Mouse (Mus musculus): Measurements from ENCODE around the gene Slu7. TPM values are rescaled to one million over a fixed set of nuclear protein-coding genes. Genes with fewer than 3 reads are reported as not detected.
A peak's percentile ranks its signal among the peaks of the same experiment; 100 is the strongest.

Gene Slu7
- polyA plus RNA-seq, 1 experiment from 2014 or later, result 59.2 TPM

GRCm38 (mm10) chr11:43396672-43397071 lies 36.9 kb upstream of the Slu7 start:
- no peaks in the 10 kb centered on the region for H3K4me1 ChIP-seq (replicated peaks)
- no peak overlapping the region for H3K4me3 ChIP-seq
- no peaks in the 10 kb centered on the region for H3K36me3 ChIP-seq
- H3K27me3 ChIP-seq, result no peaks in the 10 kb centered on the region
- H3K4me2 ChIP-seq, result no peak overlapping the region
- H3K9ac ChIP-seq, result no peak overlapping the region
- H3K27ac ChIP-seq (replicated peaks), result no peak overlapping the region
- no peaks in the 10 kb centered on the region for H3K9me3 ChIP-seq
- 60% methylated on average over 7 of the region's 7 CpGs for WGBS
- no peak for ATAC-seq (ENCODE audit: low FRiP score, low read depth)

- H3K36me3 ChIP-seq, result no peaks in the 10 kb centered on the region
These were observed 34.2 kb upstream of the Slu7 start for GRCm38 (mm10) chr11:43399297-43399696.

GRCm38 (mm10) chr11:43400131-43400530 lies 33.4 kb upstream of the Slu7 start:
- no peak overlapping the region for H3K4me2 ChIP-seq
- WGBS, result 96% methylated on average over 1 of the region's 1 CpGs
- H3K27me3 ChIP-seq, result no peaks in the 10 kb centered on the region
- ATAC-seq (ENCODE audit: low FRiP score, low read depth), result no peak
- H3K36me3 ChIP-seq, result no peaks in the 10 kb centered on the region
- H3K4me3 ChIP-seq, result no peak overlapping the region
- H3K9ac ChIP-seq, result no peak overlapping the region
- H3K4me1 ChIP-seq (replicated peaks), result no peaks in the 10 kb centered on the region
- no peak overlapping the region for H3K27ac ChIP-seq (replicated peaks)
- H3K9me3 ChIP-seq, result 0 out of 2 replicates have a peak, but pooled peaks cover 7% of the 10 kb centered on the region

More at GRCm38 (mm10) chr11:43399297-43399696, 34.2 kb upstream of the Slu7 start:
- no peak overlapping the region for H3K4me3 ChIP-seq
- no peak overlapping the region for H3K27ac ChIP-seq (replicated peaks)
- no peak overlapping the region for H3K9ac ChIP-seq
- no peak for ATAC-seq (ENCODE audit: low FRiP score, low read depth)
- no peaks in the 10 kb centered on the region for H3K4me1 ChIP-seq (replicated peaks)
- 0 out of 2 replicates have a peak, but pooled peaks cover under 1% of the 10 kb centered on the region for H3K9me3 ChIP-seq
- H3K27me3 ChIP-seq, result no peaks in the 10 kb centered on the region
- WGBS, result 47% methylated on average over 4 of the region's 4 CpGs
- H3K4me2 ChIP-seq, result no peak overlapping the region

- H3K27ac ChIP-seq (replicated peaks), result no peak overlapping the region
These were observed 29.3 kb upstream of the Slu7 start for GRCm38 (mm10) chr11:43404150-43404807.

GRCm38 (mm10) chr11:43408888-43409287 lies 24.7 kb upstream of the Slu7 start:
- no peaks in the 10 kb centered on the region for H3K36me3 ChIP-seq
- H3K4me3 ChIP-seq, result no peak overlapping the region
- WGBS, result 89% methylated on average over 2 of the region's 2 CpGs
- H3K4me2 ChIP-seq, result no peak overlapping the region
- no peaks in the 10 kb centered on the region for H3K4me1 ChIP-seq (replicated peaks)
- no peak for ATAC-seq (ENCODE audit: low FRiP score, low read depth)
- H3K9me3 ChIP-seq, result 0 out of 2 replicates have a peak, but pooled peaks cover 7% of the 10 kb centered on the region
- no peak overlapping the region for H3K9ac ChIP-seq
- no peaks in the 10 kb centered on the region for H3K27me3 ChIP-seq
- no peak overlapping the region for H3K27ac ChIP-seq (replicated peaks)

More at GRCm38 (mm10) chr11:43404150-43404807, 29.3 kb upstream of the Slu7 start:
- Histone ChIP-seq H3K36me3 (no peaks in the 10 kb centered on the region), H3K4me3 (no peak overlapping the region), H3K9ac (no peak overlapping the region), H3K4me1 (replicated peaks) (no peaks in the 10 kb centered on the region), H3K9me3 (0 out of 2 replicates have a peak, but pooled peaks cover 7% of the 10 kb centered on the region), H3K27me3 (no peaks in the 10 kb centered on the region), H3K4me2 (no peak overlapping the region)
- WGBS, result 91% methylated on average over 15 of the region's 15 CpGs
- ATAC-seq (ENCODE audit: low FRiP score, low read depth), result no peak

- no peak overlapping the region for H3K9ac ChIP-seq
- ATAC-seq (ENCODE audit: low FRiP score, low read depth), result no peak
- H3K4me2 ChIP-seq, result no peak overlapping the region
- no peaks in the 10 kb centered on the region for H3K27me3 ChIP-seq
- no peak overlapping the region for H3K4me3 ChIP-seq
- no peaks in the 10 kb centered on the region for H3K36me3 ChIP-seq
- no peaks in the 10 kb centered on the region for H3K9me3 ChIP-seq
- 83% methylated on average over 7 of the region's 7 CpGs for WGBS
- no peaks in the 10 kb centered on the region for H3K4me1 ChIP-seq (replicated peaks)
- no peak overlapping the region for H3K27ac ChIP-seq (replicated peaks)
These were observed 23.3 kb upstream of the Slu7 start for GRCm38 (mm10) chr11:43410291-43410690.

- ATAC-seq (ENCODE audit: low FRiP score, low read depth), result no peak
These were observed 22.1 kb upstream of the Slu7 start for GRCm38 (mm10) chr11:43411413-43411812.

GRCm38 (mm10) chr11:43412771-43413451 lies 20.6 kb upstream of the Slu7 start:
- Histone ChIP-seq H3K9ac (no peak overlapping the region), H3K4me3 (no peak overlapping the region), H3K36me3 (no peaks in the 10 kb centered on the region), H3K4me2 (peak overlapping the region; percentile 6; the same call in 1 of the 2 replicates), H3K4me1 (replicated peaks) (peaks cover 4% of the 10 kb centered on the region), H3K9me3 (no peaks in the 10 kb centered on the region), H3K27ac (replicated peaks) (no peak overlapping the region), H3K27me3 (no peaks in the 10 kb centered on the region)
- ATAC-seq (ENCODE audit: low FRiP score, low read depth), result peak; percentile 68; the same call in 1 of the 2 replicates
- WGBS, result 28% methylated on average over 14 of the region's 14 CpGs

More at GRCm38 (mm10) chr11:43411413-43411812, 22.1 kb upstream of the Slu7 start:
- Histone ChIP-seq H3K4me3 (no peak overlapping the region), H3K9me3 (no peaks in the 10 kb centered on the region), H3K9ac (no peak overlapping the region), H3K4me2 (no peak overlapping the region), H3K27me3 (no peaks in the 10 kb centered on the region), H3K4me1 (replicated peaks) (no peaks in the 10 kb centered on the region), H3K27ac (replicated peaks) (no peak overlapping the region), H3K36me3 (no peaks in the 10 kb centered on the region)
- WGBS, result 3% methylated on average over 1 of the region's 1 CpGs

GRCm38 (mm10) chr11:43417201-43417600 lies 16.3 kb upstream of the Slu7 start:
- H3K36me3 ChIP-seq, result no peaks in the 10 kb centered on the region
- no peaks in the 10 kb centered on the region for H3K27me3 ChIP-seq
- H3K4me2 ChIP-seq, result no peak overlapping the region
- peak; percentile 56; the same call in 1 of the 2 replicates for ATAC-seq (ENCODE audit: low FRiP score, low read depth)
- H3K27ac ChIP-seq (replicated peaks), result no peak overlapping the region
- peaks cover 4% of the 10 kb centered on the region for H3K4me1 ChIP-seq (replicated peaks)
- H3K9me3 ChIP-seq, result no peaks in the 10 kb centered on the region
- no peak overlapping the region for H3K9ac ChIP-seq
- H3K4me3 ChIP-seq, result no peak overlapping the region
- 32% methylated on average over 7 of the region's 7 CpGs for WGBS

- Histone ChIP-seq H3K4me2 (no peak overlapping the region), H3K36me3 (no peaks in the 10 kb centered on the region), H3K4me3 (no peak overlapping the region), H3K9me3 (no peaks in the 10 kb centered on the region), H3K4me1 (replicated peaks) (peaks cover 12% of the 10 kb centered on the region), H3K9ac (no peak overlapping the region), H3K27ac (replicated peaks) (no peak overlapping the region), H3K27me3 (no peaks in the 10 kb centered on the region)
- 75% methylated on average over 5 of the region's 5 CpGs for WGBS
- no peak for ATAC-seq (ENCODE audit: low FRiP score, low read depth)
These were observed 9.2 kb upstream of the Slu7 start for GRCm38 (mm10) chr11:43424386-43424785.

GRCm38 (mm10) chr11:43425166-43425709 lies 8.3 kb upstream of the Slu7 start:
- Histone ChIP-seq H3K4me2 (peak overlapping the region; percentile 76), H3K4me1 (replicated peaks) (peaks cover 12% of the 10 kb centered on the region), H3K4me3 (peak overlapping the region; percentile 71; the same call in 1 of the 2 replicates), H3K36me3 (no peaks in the 10 kb centered on the region), H3K27ac (replicated peaks) (no peak overlapping the region), H3K27me3 (no peaks in the 10 kb centered on the region), H3K9me3 (no peaks in the 10 kb centered on the region), H3K9ac (no peak overlapping the region)
- WGBS, result 93% methylated on average over 9 of the region's 9 CpGs
- peak; percentile 32; the same call in 1 of the 2 replicates for ATAC-seq (ENCODE audit: low FRiP score, low read depth)

GRCm38 (mm10) chr11:43425824-43426413 lies 7.6 kb upstream of the Slu7 start, which contains the start of gene Pttg1:
Gene Pttg1, minus strand, starts transcription at chr11:43426251.
- 3% methylated on average over 27 of the region's 27 CpGs for WGBS
- H3K4me3 ChIP-seq, result peak within 1 kb of the TSS; percentile 71
- peak; percentile 93 for ATAC-seq (ENCODE audit: low FRiP score, low read depth)

More at GRCm38 (mm10) chr11:43425824-43426413, 7.6 kb upstream of the Slu7 start, which contains the start of gene Pttg1:
- H3K27ac ChIP-seq (replicated peaks), result no peak within 1 kb of the TSS
- H3K4me1 ChIP-seq (replicated peaks), result peaks cover 12% of the 10 kb centered on the region
- H3K4me2 ChIP-seq, result peak within 1 kb of the TSS; percentile 76
- no peaks in the 10 kb centered on the region for H3K36me3 ChIP-seq
- H3K9me3 ChIP-seq, result no peaks in the 10 kb centered on the region
- H3K9ac ChIP-seq, result peak within 1 kb of the TSS; percentile 63
- no peaks in the 10 kb centered on the region for H3K27me3 ChIP-seq

Data from hindbrain, embryonic 15.5 days (tissue).